Mouse (Mus musculus): Measurements from ENCODE around the gene Uck2.

GRCm38 (mm10) chr1:167291610-167292009 is 6.5 kb upstream of the Uck2 start:
- TF ChIP-seq CTCF (IDR thresholded peaks at IDR 0.05; ENCODE audit: extremely low read depth, insufficient read depth, insufficient read length, insufficient replicate concordance) = no peak
- no peak for TF ChIP-seq POLR2A (IDR thresholded peaks at IDR 0.05; ENCODE audit: low read depth, low read length)

Measured in spleen, adult 2 months (tissue).